Mouse (Mus musculus): ENCODE measurements around the gene Prmt7. TPM values are rescaled to one million over a fixed set of nuclear protein-coding genes. Genes with fewer than 3 reads are reported as not detected.

Gene Prmt7
- total RNA-seq, 1 experiment, result 55.8 TPM

- no peak overlapping the region for H3K27ac ChIP-seq (ENCODE audit: insufficient read depth, low read depth, low read length, poor library complexity, severe bottlenecking)
- DNase-seq (ENCODE audit: low read depth, low spot score), result peak; percentile 56
- no peak overlapping the region for H3K9ac ChIP-seq (ENCODE audit: insufficient read depth, low read depth, low read length, poor library complexity, severe bottlenecking)
- H3K9me3 ChIP-seq (ENCODE audit: control insufficient read depth, insufficient read depth, low read depth, low read length), result no peaks in the 10 kb centered on the region
- TF ChIP-seq HCFC1 (IDR thresholded peaks at IDR 0.05; ENCODE audit: borderline replicate concordance, insufficient read depth, low read length) (no peak), ZNF384 (IDR thresholded peaks at IDR 0.05; ENCODE audit: low read depth, low read length) (no peak), ZC3H11A (IDR thresholded peaks at IDR 0.05; ENCODE audit: borderline replicate concordance, low read depth, low read length) (no peak)
- H3K4me3 ChIP-seq (ENCODE audit: insufficient read depth in 1 of 2, low read depth in 1 of 2, low read length in 2 of 2, poor library complexity in 1 of 2, severe bottlenecking in 1 of 2), result no peak overlapping the region
- in situ Hi-C loops (cut with MboI; ENCODE audit: low sequenced_read_pairs in 2 of 2, unreplicated experiment in 2 of 2), result no loop called here
- peaks cover 33% of the 10 kb centered on the region for H3K36me3 ChIP-seq (ENCODE audit: control insufficient read depth, insufficient read depth, low read length, poor library complexity, severe bottlenecking)
- no peaks in the 10 kb centered on the region for H3K4me1 ChIP-seq (ENCODE audit: control insufficient read depth in 2 of 2, insufficient read depth in 2 of 2, low read length in 2 of 2, poor library complexity in 1 of 2)
Observed at GRCm38 (mm10) chr8:106226589-106226988, 15.9 kb downstream of the Prmt7 start.

- H3K27ac ChIP-seq (ENCODE audit: insufficient read depth, low read depth, low read length, poor library complexity, severe bottlenecking), result no peak overlapping the region
- in situ Hi-C loops (cut with MboI; ENCODE audit: low sequenced_read_pairs in 2 of 2, unreplicated experiment in 2 of 2), result no loop called here
- H3K4me3 ChIP-seq (ENCODE audit: insufficient read depth in 1 of 2, low read depth in 1 of 2, low read length in 2 of 2, poor library complexity in 1 of 2, severe bottlenecking in 1 of 2), result no peak overlapping the region
- DNase-seq (ENCODE audit: low read depth, low spot score), result no peak
- no peaks in the 10 kb centered on the region for H3K4me1 ChIP-seq (ENCODE audit: control insufficient read depth in 2 of 2, insufficient read depth in 2 of 2, low read length in 2 of 2, poor library complexity in 1 of 2)
- H3K36me3 ChIP-seq (ENCODE audit: control insufficient read depth, insufficient read depth, low read length, poor library complexity, severe bottlenecking), result peaks cover 41% of the 10 kb centered on the region
- TF ChIP-seq MAFK (IDR thresholded peaks at IDR 0.05; ENCODE audit: insufficient read depth, low read depth, low read length) (no peak), HCFC1 (IDR thresholded peaks at IDR 0.05; ENCODE audit: borderline replicate concordance, insufficient read depth, low read length) (no peak)
- no peaks in the 10 kb centered on the region for H3K9me3 ChIP-seq (ENCODE audit: control insufficient read depth, insufficient read depth, low read depth, low read length)
- H3K9ac ChIP-seq (ENCODE audit: insufficient read depth, low read depth, low read length, poor library complexity, severe bottlenecking), result no peak overlapping the region
Observed at GRCm38 (mm10) chr8:106231536-106231935, 20.8 kb downstream of the Prmt7 start.

- DNase-seq (ENCODE audit: low read depth, low spot score), result no peak
- no peaks in the 10 kb centered on the region for H3K9me3 ChIP-seq (ENCODE audit: control insufficient read depth, insufficient read depth, low read depth, low read length)
- H3K36me3 ChIP-seq (ENCODE audit: control insufficient read depth, insufficient read depth, low read length, poor library complexity, severe bottlenecking), result peaks cover 49% of the 10 kb centered on the region
- in situ Hi-C loops (cut with MboI; ENCODE audit: low sequenced_read_pairs in 2 of 2, unreplicated experiment in 2 of 2), result no loop called here
- no peaks in the 10 kb centered on the region for H3K4me1 ChIP-seq (ENCODE audit: control insufficient read depth in 2 of 2, insufficient read depth in 2 of 2, low read length in 2 of 2, poor library complexity in 1 of 2)
- H3K9ac ChIP-seq (ENCODE audit: insufficient read depth, low read depth, low read length, poor library complexity, severe bottlenecking), result no peak overlapping the region
- TF ChIP-seq CHD2 (IDR thresholded peaks at IDR 0.05; ENCODE audit: low read depth, low read length), result no peak
- TF ChIP-seq ZC3H11A (IDR thresholded peaks at IDR 0.05; ENCODE audit: borderline replicate concordance, low read depth, low read length), result no peak
- no peak for TF ChIP-seq MAFK (IDR thresholded peaks at IDR 0.05; ENCODE audit: insufficient read depth, low read depth, low read length)
- no peak for TF ChIP-seq HCFC1 (IDR thresholded peaks at IDR 0.05; ENCODE audit: borderline replicate concordance, insufficient read depth, low read length)
- TF ChIP-seq ZNF384 (IDR thresholded peaks at IDR 0.05; ENCODE audit: low read depth, low read length), result no peak
- no peak overlapping the region for H3K27ac ChIP-seq (ENCODE audit: insufficient read depth, low read depth, low read length, poor library complexity, severe bottlenecking)
- no peak overlapping the region for H3K4me3 ChIP-seq (ENCODE audit: insufficient read depth in 1 of 2, low read depth in 1 of 2, low read length in 2 of 2, poor library complexity in 1 of 2, severe bottlenecking in 1 of 2)
Observed at GRCm38 (mm10) chr8:106232751-106233150, 22.0 kb downstream of the Prmt7 start.

- in situ Hi-C loops (cut with MboI; ENCODE audit: low sequenced_read_pairs in 2 of 2, unreplicated experiment in 2 of 2), result no loop called here
- no peak overlapping the region for H3K9ac ChIP-seq (ENCODE audit: insufficient read depth, low read depth, low read length, poor library complexity, severe bottlenecking)
- no peak for DNase-seq (ENCODE audit: low read depth, low spot score)
- H3K36me3 ChIP-seq (ENCODE audit: control insufficient read depth, insufficient read depth, low read length, poor library complexity, severe bottlenecking), result peaks cover 38% of the 10 kb centered on the region
- no peak for TF ChIP-seq ZNF384 (IDR thresholded peaks at IDR 0.05; ENCODE audit: low read depth, low read length)
- TF ChIP-seq ZC3H11A (IDR thresholded peaks at IDR 0.05; ENCODE audit: borderline replicate concordance, low read depth, low read length), result no peak
- no peak overlapping the region for H3K4me3 ChIP-seq (ENCODE audit: insufficient read depth in 1 of 2, low read depth in 1 of 2, low read length in 2 of 2, poor library complexity in 1 of 2, severe bottlenecking in 1 of 2)
- H3K4me1 ChIP-seq (ENCODE audit: control insufficient read depth in 2 of 2, insufficient read depth in 2 of 2, low read length in 2 of 2, poor library complexity in 1 of 2), result no peaks in the 10 kb centered on the region
- H3K9me3 ChIP-seq (ENCODE audit: control insufficient read depth, insufficient read depth, low read depth, low read length), result no peaks in the 10 kb centered on the region
- H3K27ac ChIP-seq (ENCODE audit: insufficient read depth, low read depth, low read length, poor library complexity, severe bottlenecking), result no peak overlapping the region
Observed at GRCm38 (mm10) chr8:106234567-106235261, 24.0 kb downstream of the Prmt7 start.

- Histone ChIP-seq H3K36me3 (ENCODE audit: control insufficient read depth, insufficient read depth, low read length, poor library complexity, severe bottlenecking) (peaks cover 34% of the 10 kb centered on the region), H3K9ac (ENCODE audit: insufficient read depth, low read depth, low read length, poor library complexity, severe bottlenecking) (no peak overlapping the region), H3K4me1 (ENCODE audit: control insufficient read depth in 2 of 2, insufficient read depth in 2 of 2, low read length in 2 of 2, poor library complexity in 1 of 2) (no peaks in the 10 kb centered on the region), H3K9me3 (ENCODE audit: control insufficient read depth, insufficient read depth, low read depth, low read length) (no peaks in the 10 kb centered on the region), H3K4me3 (ENCODE audit: insufficient read depth in 1 of 2, low read depth in 1 of 2, low read length in 2 of 2, poor library complexity in 1 of 2, severe bottlenecking in 1 of 2) (no peak overlapping the region), H3K27ac (ENCODE audit: insufficient read depth, low read depth, low read length, poor library complexity, severe bottlenecking) (no peak overlapping the region)
- DNase-seq (ENCODE audit: low read depth, low spot score), result no peak
- in situ Hi-C loops (cut with MboI; ENCODE audit: low sequenced_read_pairs in 2 of 2, unreplicated experiment in 2 of 2), result no loop called here
- no peak for TF ChIP-seq ZC3H11A (IDR thresholded peaks at IDR 0.05; ENCODE audit: borderline replicate concordance, low read depth, low read length)
- TF ChIP-seq CHD2 (IDR thresholded peaks at IDR 0.05; ENCODE audit: low read depth, low read length), result no peak
- no peak for TF ChIP-seq ZNF384 (IDR thresholded peaks at IDR 0.05; ENCODE audit: low read depth, low read length)
- no peak for TF ChIP-seq HCFC1 (IDR thresholded peaks at IDR 0.05; ENCODE audit: borderline replicate concordance, insufficient read depth, low read length)
- no peak for TF ChIP-seq MAFK (IDR thresholded peaks at IDR 0.05; ENCODE audit: insufficient read depth, low read depth, low read length)
Observed at GRCm38 (mm10) chr8:106237106-106237505, 26.4 kb downstream of the Prmt7 start.

Data from ES-E14 (cell line).